Mouse (Mus musculus) brain, embryonic 14.5 days (tissue): ENCODE measurements around the gene Lnx1.

Experiments used
- CTCF ChIP-seq: fragments of 200-500 bp; IDR thresholded peaks from 2 replicates; pipeline ENCODE4 v1.5.1; 2012; ENCODE audit warnings: inconsistent platforms, mild to moderate bottlenecking, moderate library complexity, borderline replicate concordance; ENCODE audit not compliant: insufficient read depth, insufficient read length; ENCODE audit errors: extremely low read depth
- POLR2A ChIP-seq: fragments of 200-500 bp; IDR thresholded peaks from 2 replicates; pipeline ENCODE4 v1.6.1; 2012; ENCODE audit warnings: mild to moderate bottlenecking, inconsistent platforms, borderline replicate concordance; ENCODE audit not compliant: poor library complexity, insufficient read depth, insufficient read length, severe bottlenecking; ENCODE audit errors: extremely low read depth

GRCm38 (mm10) chr5:74545606-74546005 lies 157.1 kb downstream of the Lnx1 start:
- TF ChIP-seq POLR2A (no peak), CTCF (no peak)
